Mouse (Mus musculus) intestine, embryonic 16.5 days (tissue): ENCODE measurements at regions not wholly inside any gene's neighbourhood (a gene's known extent, or its start where the extent isn't known, plus 50 kb on each side); places are given as distances from the start of the nearest gene placed in this dataset.

Experiments used
- ATAC-seq: fragments of 200-750 bp; cut with Nextera tagmentation; 2 replicates; pipeline ENCODE4 v1.8.0; 2017; ENCODE audit warnings: moderate TSS enrichment, moderate library complexity
- H3K27ac ChIP-seq: fragments of 300-500 bp; sonication (generic); 2 replicates; pipeline ENCODE4 v1.5.1; 2014; ENCODE audit warnings: mild to moderate bottlenecking, low read length
- H3K27me3 ChIP-seq: fragments of 300-500 bp; sonication (generic); replicated peaks from 2 replicates; pipeline ENCODE4 v1.6.1; 2014; ENCODE audit warnings: low read length, control low read depth, mixed read lengths; ENCODE audit not compliant: control insufficient read depth, insufficient read depth
- H3K36me3 ChIP-seq: fragments of 300-500 bp; sonication (generic); 2 replicates; pipeline ENCODE4 v1.6.1; 2014; ENCODE audit warnings: low read length, control low read depth; ENCODE audit not compliant: control insufficient read depth, insufficient read depth
- H3K4me1 ChIP-seq: fragments of 300-500 bp; sonication (generic); 2 replicates; pipeline ENCODE4 v1.6.1; 2014; ENCODE audit warnings: low read length, control low read depth, mixed read lengths; ENCODE audit not compliant: control insufficient read depth, insufficient read depth
- H3K4me2 ChIP-seq: fragments of 300-500 bp; sonication (generic); 2 replicates; pipeline ENCODE4 v1.6.1; 2014; ENCODE audit warnings: low read depth, low read length, control low read depth
- H3K4me3 ChIP-seq: fragments of 300-500 bp; sonication (generic); 2 replicates; pipeline ENCODE4 v1.5.1; 2014; ENCODE audit warnings: mild to moderate bottlenecking, low read length
- H3K9ac ChIP-seq: fragments of 300-500 bp; sonication (generic); 2 replicates; pipeline ENCODE4 v1.6.1; 2014; ENCODE audit warnings: low read depth, low read length
- H3K9me3 ChIP-seq: fragments of 300-500 bp; sonication (generic); 2 replicates; pipeline ENCODE4 v1.6.1; 2016; ENCODE audit warnings: low read length, control low read depth; ENCODE audit not compliant: control insufficient read depth
- WGBS: fragments of 180-500 bp; shearing (Covaris S2); extraction: QIAGEN DNeasy Blood & Tissue Kit; methylation state at CpG from one replicate; pipeline ENCODE4 v1.1.7; 2014; 5-methylcytosine and 5-hydroxymethylcytosine counted together

GRCm38 (mm10) chr8:18449015-18449414 is 529.0 kb downstream of the Defb40 start:
- H3K9me3 ChIP-seq = no peaks in the 10 kb centered on the region
- H3K27me3 ChIP-seq = no peaks in the 10 kb centered on the region
- 80% methylated on average over 3 of the region's 3 CpGs for WGBS
- H3K36me3 ChIP-seq = no peaks in the 10 kb centered on the region
- H3K4me1 ChIP-seq = no peaks in the 10 kb centered on the region
- no peak overlapping the region for H3K27ac ChIP-seq
- no peak overlapping the region for H3K4me3 ChIP-seq
- no peak for ATAC-seq
- no peak overlapping the region for H3K9ac ChIP-seq
- H3K4me2 ChIP-seq = no peak overlapping the region

GRCm38 (mm10) chr8:18442212-18442611 is 535.8 kb downstream of the Defb40 start:
- H3K4me3 ChIP-seq = no peak overlapping the region
- no peaks in the 10 kb centered on the region for H3K36me3 ChIP-seq
- H3K4me1 ChIP-seq = no peaks in the 10 kb centered on the region
- H3K27me3 ChIP-seq = no peaks in the 10 kb centered on the region
- ATAC-seq = no peak
- no peak overlapping the region for H3K9ac ChIP-seq
- WGBS = 66% methylated on average over 3 of the region's 3 CpGs
- no peaks in the 10 kb centered on the region for H3K9me3 ChIP-seq
- no peak overlapping the region for H3K27ac ChIP-seq
- no peak overlapping the region for H3K4me2 ChIP-seq

- no peaks in the 10 kb centered on the region for H3K4me1 ChIP-seq
- H3K27ac ChIP-seq = no peak overlapping the region
- ATAC-seq = no peak
- 86% methylated on average over 5 of the region's 5 CpGs for WGBS
- no peaks in the 10 kb centered on the region for H3K27me3 ChIP-seq
- no peak overlapping the region for H3K4me2 ChIP-seq
- H3K9ac ChIP-seq = no peak overlapping the region
- H3K9me3 ChIP-seq = no peaks in the 10 kb centered on the region
- no peaks in the 10 kb centered on the region for H3K36me3 ChIP-seq
- no peak overlapping the region for H3K4me3 ChIP-seq
Measured at GRCm38 (mm10) chr8:18422846-18423245, 555.2 kb downstream of the Defb40 start.

- no peak for ATAC-seq
- H3K4me3 ChIP-seq = no peak overlapping the region
- no peaks in the 10 kb centered on the region for H3K9me3 ChIP-seq
- no peak overlapping the region for H3K4me2 ChIP-seq
- H3K4me1 ChIP-seq = no peaks in the 10 kb centered on the region
- no peaks in the 10 kb centered on the region for H3K27me3 ChIP-seq
- 83% methylated on average over 2 of the region's 2 CpGs for WGBS
- H3K9ac ChIP-seq = no peak overlapping the region
- H3K27ac ChIP-seq = no peak overlapping the region
- H3K36me3 ChIP-seq = no peaks in the 10 kb centered on the region
Measured at GRCm38 (mm10) chr8:18412470-18412869, 565.6 kb downstream of the Defb40 start.

GRCm38 (mm10) chr8:18406446-18406845 is 571.6 kb downstream of the Defb40 start:
- WGBS = 57% methylated on average over 2 of the region's 2 CpGs
- Histone ChIP-seq H3K4me1 (no peaks in the 10 kb centered on the region), H3K4me3 (no peak overlapping the region), H3K4me2 (no peak overlapping the region), H3K9me3 (no peaks in the 10 kb centered on the region), H3K27me3 (no peaks in the 10 kb centered on the region), H3K36me3 (no peaks in the 10 kb centered on the region), H3K9ac (no peak overlapping the region), H3K27ac (no peak overlapping the region)
- no peak for ATAC-seq

GRCm38 (mm10) chr8:18388353-18388752 is 589.7 kb downstream of the Defb40 start:
- ATAC-seq = no peak
- no peak overlapping the region for H3K27ac ChIP-seq
- H3K9ac ChIP-seq = no peak overlapping the region
- H3K9me3 ChIP-seq = no peaks in the 10 kb centered on the region
- WGBS = 4% methylated on average over 5 of the region's 5 CpGs
- no peaks in the 10 kb centered on the region for H3K4me1 ChIP-seq
- H3K4me3 ChIP-seq = no peak overlapping the region
- no peaks in the 10 kb centered on the region for H3K27me3 ChIP-seq
- H3K4me2 ChIP-seq = no peak overlapping the region
- no peaks in the 10 kb centered on the region for H3K36me3 ChIP-seq

GRCm38 (mm10) chr8:18381615-18382178 is 596.4 kb downstream of the Defb40 start:
- no peaks in the 10 kb centered on the region for H3K4me1 ChIP-seq
- H3K27me3 ChIP-seq = no peaks in the 10 kb centered on the region
- no peak overlapping the region for H3K9ac ChIP-seq
- H3K9me3 ChIP-seq = no peaks in the 10 kb centered on the region
- H3K36me3 ChIP-seq = no peaks in the 10 kb centered on the region
- H3K27ac ChIP-seq = no peak overlapping the region
- WGBS = 15% methylated on average over 3 of the region's 3 CpGs
- no peak overlapping the region for H3K4me3 ChIP-seq
- no peak overlapping the region for H3K4me2 ChIP-seq
- no peak for ATAC-seq

- no peaks in the 10 kb centered on the region for H3K9me3 ChIP-seq
- H3K36me3 ChIP-seq = no peaks in the 10 kb centered on the region
Measured at GRCm38 (mm10) chr8:18348716-18349115, 629.3 kb downstream of the Defb40 start.

GRCm38 (mm10) chr8:18346248-18346647 is 631.8 kb downstream of the Defb40 start:
- Histone ChIP-seq H3K27me3 (no peaks in the 10 kb centered on the region), H3K9ac (no peak overlapping the region), H3K36me3 (no peaks in the 10 kb centered on the region), H3K4me1 (no peaks in the 10 kb centered on the region), H3K27ac (no peak overlapping the region), H3K9me3 (no peaks in the 10 kb centered on the region), H3K4me3 (no peak overlapping the region), H3K4me2 (no peak overlapping the region)
- WGBS = 59% methylated on average over 4 of the region's 4 CpGs
- no peak for ATAC-seq

More at GRCm38 (mm10) chr8:18348716-18349115, 629.3 kb downstream of the Defb40 start:
- Histone ChIP-seq H3K27ac (no peak overlapping the region), H3K4me3 (no peak overlapping the region), H3K4me2 (no peak overlapping the region), H3K27me3 (no peaks in the 10 kb centered on the region), H3K9ac (no peak overlapping the region), H3K4me1 (no peaks in the 10 kb centered on the region)
- WGBS = 79% methylated on average over 4 of the region's 4 CpGs
- no peak for ATAC-seq

- H3K27me3 ChIP-seq = no peaks in the 10 kb centered on the region
- no peak for ATAC-seq
- no peaks in the 10 kb centered on the region for H3K36me3 ChIP-seq
- no peaks in the 10 kb centered on the region for H3K4me1 ChIP-seq
- H3K4me3 ChIP-seq = no peak overlapping the region
- no peak overlapping the region for H3K9ac ChIP-seq
- H3K27ac ChIP-seq = no peak overlapping the region
- H3K4me2 ChIP-seq = no peak overlapping the region
- H3K9me3 ChIP-seq = no peaks in the 10 kb centered on the region
- WGBS = 34% methylated on average over 6 of the region's 6 CpGs
Measured at GRCm38 (mm10) chr8:18345322-18345721, 632.7 kb downstream of the Defb40 start.
